Mouse (Mus musculus) ES-CJ7 (cell line): ENCODE measurements at regions not wholly inside any gene's neighbourhood (a gene's known extent, or its start where the extent isn't known, plus 50 kb on each side); places are given as distances from the start of the nearest gene placed in this dataset.

Source experiments
- DNase-seq: peaks from one replicate; pipeline ENCODE4 v3.0.0; 2011; ENCODE audit warnings: low read depth, low spot score

DNA sequence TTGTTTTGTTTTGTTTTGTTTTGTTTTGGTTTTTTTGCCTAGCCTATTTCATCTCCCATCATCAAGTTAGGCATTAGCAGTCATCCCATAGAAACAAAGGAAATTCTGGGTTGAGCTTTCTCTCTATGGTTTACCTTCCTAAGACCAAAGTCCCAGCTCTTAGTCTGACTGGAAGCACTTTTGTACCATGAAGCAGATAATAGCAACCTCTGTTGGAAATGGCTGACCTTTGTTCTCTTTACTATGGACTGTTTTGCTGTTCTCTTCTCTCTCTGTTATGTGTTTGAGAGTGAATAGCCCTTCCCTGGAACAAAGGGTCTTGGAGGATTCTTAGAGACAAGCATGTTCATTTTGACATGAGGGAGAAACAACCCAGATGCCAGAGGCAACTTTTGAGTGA, 1681.7 kb upstream of the 5930422O12Rik start:
- DNase-seq, result no peak

DNA sequence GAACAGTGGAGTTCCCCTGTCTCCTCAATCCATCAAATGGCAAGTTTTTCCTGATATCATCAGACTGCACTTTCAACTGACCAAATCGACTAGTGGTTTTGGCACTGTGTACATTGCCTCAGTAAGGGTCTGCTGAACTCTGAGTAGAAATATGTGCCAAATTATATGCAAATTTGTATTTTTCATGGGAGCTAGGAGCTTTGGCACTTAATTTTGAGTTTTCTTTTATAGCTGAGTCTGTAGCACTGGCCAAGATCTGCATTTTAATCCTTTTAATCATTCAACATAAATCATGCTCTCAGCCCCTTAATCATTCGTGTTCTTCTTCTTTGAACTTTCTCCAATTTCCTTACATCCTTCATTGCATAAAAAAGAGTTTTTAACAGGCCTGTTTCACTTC, 1678.5 kb upstream of the 5930422O12Rik start:
- no peak for DNase-seq

DNA sequence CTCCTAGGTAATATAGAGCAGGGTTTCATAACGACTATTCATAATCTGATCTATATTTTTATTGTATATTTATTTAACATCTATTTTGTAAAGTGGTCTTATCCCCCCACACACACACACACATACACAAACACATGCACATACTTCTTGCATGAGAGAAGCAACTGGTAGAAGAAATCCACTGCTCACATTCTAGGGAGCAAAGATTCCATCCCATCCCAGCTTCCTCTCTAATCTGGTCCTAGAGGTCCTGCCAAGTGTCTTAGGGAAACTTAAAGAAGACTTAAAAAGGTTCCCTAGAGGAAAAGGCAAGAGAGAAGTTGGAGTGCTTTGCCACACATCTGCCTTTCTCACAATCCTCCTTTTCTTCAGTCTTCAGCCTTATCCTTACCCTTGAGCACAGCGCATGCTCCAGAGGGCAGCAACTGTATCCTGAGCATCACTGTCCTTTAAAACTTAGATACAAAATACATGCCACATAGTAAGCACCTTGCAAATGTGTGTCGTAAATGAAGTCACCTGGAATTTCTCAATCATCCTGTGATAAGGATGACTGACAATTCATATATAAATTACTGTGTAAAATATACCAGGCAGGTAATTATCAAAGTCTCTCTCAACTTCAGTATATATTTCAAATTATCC, 1677.9 kb upstream of the 5930422O12Rik start:
- DNase-seq, result no peak

DNA sequence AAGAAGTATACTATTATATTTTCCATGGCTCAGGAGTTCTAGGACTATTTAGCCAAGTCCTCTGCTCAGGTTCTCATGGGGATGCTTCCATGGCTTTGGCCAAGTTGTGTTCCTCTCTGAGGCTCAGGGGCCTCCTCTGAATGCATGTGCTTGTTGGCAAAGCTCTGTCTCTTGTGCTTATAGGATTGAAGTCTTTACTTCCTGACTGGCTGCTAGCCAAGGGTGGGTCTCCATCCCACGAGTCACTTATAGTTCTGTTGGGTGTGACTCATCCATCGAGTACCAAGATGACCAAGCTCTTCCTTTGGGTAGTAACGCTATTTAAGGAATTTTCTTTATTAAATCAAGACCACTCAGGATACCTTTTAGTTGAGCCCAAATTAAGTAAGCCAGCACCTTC, 1672.8 kb upstream of the 5930422O12Rik start:
- DNase-seq, result no peak

DNA sequence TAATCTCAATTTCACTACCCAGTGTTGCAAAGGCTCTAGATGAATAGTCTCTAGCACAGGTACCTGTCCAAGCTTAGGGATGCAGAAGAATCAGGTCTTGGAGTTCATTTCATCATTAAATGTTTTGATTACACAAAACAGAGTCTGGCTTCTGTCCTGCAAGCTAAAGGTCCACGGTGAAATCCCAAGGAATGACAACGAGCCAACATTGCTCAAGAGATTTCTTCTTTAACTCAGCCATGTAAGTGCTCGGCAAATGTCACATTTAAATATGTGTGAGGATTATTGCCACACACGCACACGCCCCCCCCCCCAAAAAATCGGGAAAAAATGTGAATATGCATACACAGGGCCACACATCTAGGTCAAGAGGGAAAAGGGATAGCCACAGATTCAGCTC, 1666.4 kb upstream of the 5930422O12Rik start:
- DNase-seq, result no peak
